40 mouse cellular contexts compared by ENCODE assay signal in the genomic region with DNA sequence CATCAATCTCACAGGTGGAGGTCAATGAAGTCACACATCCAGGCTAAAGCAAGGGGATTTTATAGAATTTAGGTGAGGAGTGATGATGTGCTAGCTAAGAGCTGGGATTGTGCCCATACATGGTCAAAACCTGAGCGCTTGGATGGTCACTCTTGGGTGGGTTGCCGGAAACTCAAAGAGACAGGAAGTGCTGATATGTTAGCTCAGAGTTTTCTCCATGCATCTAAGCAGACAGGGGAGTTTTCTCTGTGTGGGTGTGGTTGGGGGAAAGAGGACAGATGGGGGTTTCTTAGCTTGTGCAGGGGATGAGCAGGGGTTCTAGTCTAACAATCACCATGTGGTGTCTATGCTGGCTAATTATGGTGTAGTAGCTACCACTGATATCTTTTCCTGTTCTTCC. TPM values are rescaled to one million over a fixed set of nuclear protein-coding genes. Genes with fewer than 3 reads are reported as not detected.
A peak's percentile ranks its signal among the peaks of the same experiment; 100 is the strongest.
DNase-seq lines count a peak whose midpoint lies in the region; ATAC-seq and TF ChIP-seq lines count a peak whose summit lies in the region.
"Had no signal": no experiment of that assay in that cellular context is flagged by ENCODE, and none has a peak within 500 bp of the region (broad histone marks: within the 10 kb centered on the region; RNA-seq: fewer than 3 reads in every experiment).

No protein-coding gene starts in this region.

- H3K9ac ChIP-seq in heart, embryonic 11.5 days (ENCODE audit: low read depth, low read length) = no peak overlapping the region
- H3K9ac ChIP-seq: forebrain, embryonic 12.5 days; forebrain, postnatal 0 days; heart, embryonic 15.5 days; hindbrain, embryonic 15.5 days; intestine, embryonic 15.5 days; limb, embryonic 13.5 days; midbrain, embryonic 12.5 days had no signal

- no peaks in the 10 kb centered on the region for H3K9me3 ChIP-seq in heart, embryonic 11.5 days (replicated peaks; ENCODE audit: control insufficient read depth, low read length)
- H3K9me3 ChIP-seq: forebrain, embryonic 12.5 days; heart, embryonic 15.5 days; hindbrain, embryonic 15.5 days; intestine, embryonic 15.5 days; limb, embryonic 13.5 days; megakaryocyte, embryonic 14.5 days; midbrain, embryonic 12.5 days had no signal

- peak; percentile 91 for DNase-seq in heart, adult 11 months
- DNase-seq in spleen, postnatal 36 days (ENCODE audit: low spot score in 2 of 2) = peak; percentile 72 to 78
- DNase-seq in spleen, adult 18-20 months = no peak
- DNase-seq in induced T-regulatory cell, adult 2 months (ENCODE audit: low read depth) = peak; percentile 69
- DNase-seq in splenic B cell, adult 2 months (ENCODE audit: low read depth, low spot score) = peak; percentile 78
- DNase-seq in cerebellum, adult 2 months = no peak
- DNase-seq in adrenal gland, postnatal 14 days = no peak
- DNase-seq: adrenal gland, postnatal 10 days; cerebellum, adult 18-20 months; cerebellum, postnatal 14 days; forebrain, postnatal 0 days; heart, postnatal 36 days; kidney, adult 8-10 months; kidney, postnatal 10 days; lung, postnatal 4 days; right cerebral cortex, postnatal 25 days; thymus, postnatal 14 days had no signal

- no peak overlapping the region for H3K4me2 ChIP-seq in heart, embryonic 11.5 days
- H3K4me2 ChIP-seq: forebrain, embryonic 12.5 days; heart, embryonic 15.5 days; hindbrain, embryonic 15.5 days; intestine, embryonic 15.5 days; limb, embryonic 13.5 days; liver, embryonic 11.5 days; midbrain, embryonic 12.5 days had no signal

- TF ChIP-seq POLR2A in cerebellum, adult 2 months (IDR thresholded peaks at IDR 0.05; ENCODE audit: borderline replicate concordance, insufficient read depth, low read length) = no peak

- no peak for ATAC-seq in heart, embryonic 11.5 days (replicated peaks; ENCODE audit: insufficient number of reproducible peaks, low FRiP score, low TSS enrichment)
- ATAC-seq: forebrain, postnatal 0 days; intestine, embryonic 15.5 days had no signal

- H3K27ac ChIP-seq in heart, embryonic 11.5 days (ENCODE audit: low read depth, low read length) = no peak overlapping the region
- no peak overlapping the region for H3K27ac ChIP-seq in cerebellum, adult 2 months (ENCODE audit: insufficient read depth, low read length)
- H3K27ac ChIP-seq: forebrain, embryonic 12.5 days; heart, embryonic 15.5 days; hindbrain, embryonic 15.5 days; intestine, embryonic 15.5 days; limb, embryonic 13.5 days; midbrain, embryonic 12.5 days had no signal

- no peak overlapping the region for H3K4me3 ChIP-seq in heart, embryonic 11.5 days (ENCODE audit: low read depth, low read length)
- H3K4me3 ChIP-seq in cerebellum, adult 2 months (replicated peaks; ENCODE audit: insufficient read depth, low read depth, low read length) = no peak overlapping the region
- H3K4me3 ChIP-seq: erythroblast, embryonic 14.5 days; forebrain, embryonic 12.5 days; heart, embryonic 15.5 days; hindbrain, embryonic 15.5 days; intestine, embryonic 15.5 days; limb, embryonic 13.5 days; megakaryocyte, embryonic 14.5 days; midbrain, embryonic 12.5 days; myocyte had no signal

- TF ChIP-seq CTCF in cerebellum, adult 2 months (IDR thresholded peaks at IDR 0.05; ENCODE audit: borderline replicate concordance, insufficient read depth, low read depth, low read length) = no peak

- WGBS in heart, embryonic 11.5 days (ENCODE audit: insufficient replicate concordance) = 53% methylated on average over 2 of the region's 2 CpGs
- 94% methylated on average over 2 of the region's 2 CpGs for WGBS in cerebellum, adult 2 months

- H3K36me3 ChIP-seq in heart, embryonic 11.5 days (ENCODE audit: control insufficient read depth, insufficient read depth, low read length) = no peaks in the 10 kb centered on the region
- peaks cover 21% of the 10 kb centered on the region; the same call in 1 of the 2 replicates for H3K36me3 ChIP-seq in splenic B cell, adult 2 months (ENCODE audit: control insufficient read depth, insufficient read depth, low read length, poor library complexity, severe bottlenecking)
- H3K36me3 ChIP-seq: forebrain, embryonic 12.5 days; heart, embryonic 15.5 days; hindbrain, embryonic 15.5 days; intestine, embryonic 15.5 days; limb, embryonic 13.5 days; midbrain, embryonic 12.5 days had no signal

- H3K27me3 ChIP-seq in heart, embryonic 11.5 days (ENCODE audit: control insufficient read depth, insufficient read depth, low read length) = no peaks in the 10 kb centered on the region
- no peaks in the 10 kb centered on the region for H3K27me3 ChIP-seq in splenic B cell, adult 2 months (ENCODE audit: control insufficient read depth, insufficient read depth, low read length, poor library complexity, severe bottlenecking)
- no peaks in the 10 kb centered on the region for H3K27me3 ChIP-seq in cerebellum, adult 2 months (ENCODE audit: control insufficient read depth, insufficient read depth, low read length)
- H3K27me3 ChIP-seq: forebrain, embryonic 12.5 days; heart, embryonic 15.5 days; hindbrain, embryonic 15.5 days; intestine, embryonic 15.5 days; limb, embryonic 13.5 days; midbrain, embryonic 12.5 days had no signal

- H3K4me1 ChIP-seq in heart, embryonic 11.5 days (ENCODE audit: control insufficient read depth, insufficient read depth, low read length) = no peaks in the 10 kb centered on the region
- H3K4me1 ChIP-seq in cerebellum, adult 2 months (ENCODE audit: control insufficient read depth, insufficient read depth, low read length) = no peaks in the 10 kb centered on the region
- H3K4me1 ChIP-seq: forebrain, embryonic 12.5 days; hindbrain, embryonic 15.5 days; intestine, embryonic 15.5 days; limb, embryonic 13.5 days; midbrain, embryonic 12.5 days had no signal

RNA-seq across cellular contexts. Expression of gene Gimap4, which starts 5.0 kb away (rescaled TPM):
- 8.6 and 10.0 TPM in 2 replicates for polyA plus RNA-seq in heart, embryonic 11.5 days (2014; fragmentation: Nextera tagmentation; extraction: Ambion mirVana)
- polyA plus RNA-seq in cerebellum, adult 2 months (2012; rRNA removed) = 0.54 and 0.74 TPM in 2 replicates
- total RNA-seq in adrenal gland, postnatal 14 days (2021) = 54.8 and 62.2 TPM in 2 replicates
- polyA plus RNA-seq: erythroblast, embryonic 14.5 days; myocyte had no signal

RNA-seq across cellular contexts. Expression of gene Gimap9, which starts 13.4 kb away (rescaled TPM):
- polyA plus RNA-seq in heart, embryonic 11.5 days (2014; fragmentation: Nextera tagmentation; extraction: Ambion mirVana) = 8.8 and 10.6 TPM in 2 replicates
- polyA plus RNA-seq in cerebellum, adult 2 months (2012; rRNA removed) = 0.86 and 0.98 TPM in 2 replicates
- total RNA-seq in adrenal gland, postnatal 14 days (2021) = 6.5 and 12.1 TPM in 2 replicates
- polyA plus RNA-seq: erythroblast, embryonic 14.5 days had no signal

RNA-seq across cellular contexts. Expression of gene Gimap6, which starts 18.7 kb away (rescaled TPM):
- polyA plus RNA-seq in heart, embryonic 11.5 days (2014; fragmentation: Nextera tagmentation; extraction: Ambion mirVana) = 30.5 and 30.6 TPM in 2 replicates
- polyA plus RNA-seq in cerebellum, adult 2 months (2012; rRNA removed) = 4.1 and 4.6 TPM in 2 replicates
- total RNA-seq in adrenal gland, postnatal 14 days (2021) = 63.5 and 88.5 TPM in 2 replicates
- polyA plus RNA-seq: erythroblast, embryonic 14.5 days; myocyte had no signal

RNA-seq across cellular contexts. Expression of gene Gm28053, which starts 29.1 kb away (rescaled TPM):
- polyA plus RNA-seq in heart, embryonic 11.5 days (2014; fragmentation: Nextera tagmentation; extraction: Ambion mirVana) = 2.6 and 4.8 TPM in 2 replicates
- 0.93 TPM in 1 of 2 replicates, not detected in the other for polyA plus RNA-seq in cerebellum, adult 2 months (2012; rRNA removed)
- 4.9 and 12.6 TPM in 2 replicates for total RNA-seq in adrenal gland, postnatal 14 days (2021)
- total RNA-seq: ES-E14; forebrain, postnatal 0 days; left cerebral cortex, postnatal 36 days; midbrain, postnatal 0 days had no signal
- polyA plus RNA-seq: embryonic facial prominence, embryonic 14.5 days; erythroblast, embryonic 14.5 days; forebrain, embryonic 12.5 days; forebrain, postnatal 0 days; liver, embryonic 16.5 days; midbrain, embryonic 12.5 days; midbrain, postnatal 0 days; myocyte; neural tube, embryonic 14.5 days had no signal

RNA-seq across cellular contexts. Expression of gene Gimap7, which starts 29.1 kb away (rescaled TPM):
- not detected in 2 replicates for polyA plus RNA-seq in heart, embryonic 11.5 days (2014; fragmentation: Nextera tagmentation; extraction: Ambion mirVana)
- not detected in 2 replicates for polyA plus RNA-seq in cerebellum, adult 2 months (2012; rRNA removed)
- total RNA-seq in adrenal gland, postnatal 14 days (2021) = 0.63 and 3.8 TPM in 2 replicates
- total RNA-seq: ES-E14; forebrain, postnatal 0 days; gastrocnemius, adult 8-10 months; gastrocnemius, postnatal 4 days; layer of hippocampus, postnatal 14 days; left cerebral cortex, adult 8-10 months; left cerebral cortex, postnatal 36 days; midbrain, postnatal 0 days had no signal
- polyA plus RNA-seq: cortical plate, adult 2 months; embryonic facial prominence, embryonic 14.5 days; erythroblast, embryonic 14.5 days; forebrain, embryonic 12.5 days; forebrain, postnatal 0 days; hindbrain, embryonic 15.5 days; limb, embryonic 13.5 days; liver, embryonic 11.5 days; lung, embryonic 16.5 days; midbrain, embryonic 12.5 days; midbrain, postnatal 0 days; myocyte; neural tube, embryonic 14.5 days had no signal

Comparison
In these comparisons a context has a peak if more than half of its experiments do, and no peak if none do; other contexts are left out.
1. DNase-seq: peak in heart, adult 11 months (single experiment), spleen, postnatal 36 days (2 of 2), induced T-regulatory cell, adult 2 months (single experiment) and splenic B cell, adult 2 months (single experiment); none in spleen, adult 18-20 months (0 of 2), cerebellum, adult 2 months (0 of 2) and adrenal gland, postnatal 14 days (single experiment).